Mouse (Mus musculus) liver, postnatal 0 days (tissue): Measurements from ENCODE around the gene Amz1.

Experiments
- CTCF ChIP-seq: sonication (generic); IDR thresholded peaks from 2 replicates; pipeline ENCODE4 v1.5.1; 2016; ENCODE audit warnings: antibody characterized with exemption, low read depth
- EP300 ChIP-seq: IDR thresholded peaks from 2 replicates; pipeline ENCODE4 v1.6.1; 2016; ENCODE audit warnings: antibody characterized with exemption, low read depth, mild to moderate bottlenecking

DNA sequence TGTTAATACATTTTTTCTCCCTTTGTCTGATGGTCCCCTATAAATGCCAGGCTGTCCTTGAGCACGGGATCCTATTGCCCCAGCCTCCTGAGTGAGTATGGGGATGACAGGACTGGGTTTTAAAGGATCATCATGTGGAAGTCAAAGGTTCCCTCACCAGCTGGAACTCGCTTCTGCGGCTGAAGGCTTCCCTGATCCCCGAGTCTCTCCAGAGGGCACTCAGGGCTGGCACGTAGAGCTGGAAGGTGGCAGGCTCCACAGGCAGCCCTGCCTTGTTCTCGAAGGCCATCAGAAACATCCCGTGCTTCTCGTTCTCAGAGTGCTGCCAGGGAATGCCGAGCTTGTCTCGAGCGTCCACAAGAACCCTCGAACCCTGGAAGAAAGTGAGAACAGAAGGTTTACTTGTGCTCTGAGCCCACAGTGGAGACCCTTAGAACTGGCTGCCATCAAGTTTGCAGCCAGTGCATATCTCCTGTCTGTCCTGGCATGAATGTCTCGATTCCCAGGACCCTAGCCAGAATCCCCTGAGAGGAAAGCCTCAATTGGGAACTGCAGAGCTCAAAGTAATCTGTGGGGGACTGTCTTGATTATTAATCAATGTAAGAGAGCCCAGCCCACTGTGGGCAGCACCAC is 61.4 kb downstream of the Amz1 start:
- no peak for TF ChIP-seq EP300
- TF ChIP-seq CTCF, result no peak
